Mouse (Mus musculus) right cerebral cortex, adult 2 months (tissue): ENCODE measurements around the gene Gls2.

ENCODE experiments used
- DNase-seq, 2 experiments: peaks; one replicate each; pipeline ENCODE4 v3.0.0; 2021 to 2022; ENCODE audit warnings: low spot score in 2 of 2

Gls2 gene

DNA sequence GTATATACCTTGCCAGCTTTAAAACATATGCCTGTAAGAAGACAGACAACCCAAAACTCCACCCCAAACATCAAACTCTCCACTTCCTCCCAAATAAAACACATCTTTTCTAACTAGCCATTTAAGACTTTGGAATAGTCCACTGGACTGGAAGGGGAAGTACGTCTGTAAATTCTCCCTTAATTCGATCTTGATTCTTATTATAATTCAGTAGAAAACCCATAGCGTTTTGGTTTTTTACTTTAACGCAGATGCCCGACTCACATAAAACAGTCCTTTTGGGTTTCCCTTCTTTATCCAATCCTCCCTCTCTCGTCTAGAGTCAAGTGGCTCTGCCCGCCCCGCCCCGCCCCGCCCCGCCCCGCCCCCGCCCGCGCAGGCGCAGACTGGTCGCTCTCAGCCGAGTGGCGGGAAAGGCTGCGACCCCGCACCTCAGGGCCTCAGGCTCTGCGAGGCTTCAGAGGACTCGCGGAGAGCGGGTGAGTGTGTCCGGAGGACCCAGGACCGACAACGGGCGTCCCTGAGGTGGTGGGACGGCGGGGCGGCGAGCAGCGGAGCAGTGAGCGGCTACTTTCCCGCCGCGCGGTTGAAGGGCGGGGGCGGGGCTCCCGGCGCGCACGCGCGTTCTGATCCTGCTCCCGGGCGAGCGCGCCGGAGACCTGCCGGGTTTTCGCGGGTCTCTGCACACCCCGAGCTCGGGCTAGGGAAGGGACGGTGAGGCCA is 37.6 kb downstream of the Gls2 start, which contains the start of gene Timeless:
Gene Timeless, plus strand, starts transcription at position 369 of the 723 bp plus-strand sequence.
- DNase-seq = peak; percentile 78 to 85

- DNase-seq = peak; percentile 63 to 64
Observed at GRCm38 (mm10) chr10:128232420-128232985, 38.2 kb downstream of the Gls2 start.

DNA sequence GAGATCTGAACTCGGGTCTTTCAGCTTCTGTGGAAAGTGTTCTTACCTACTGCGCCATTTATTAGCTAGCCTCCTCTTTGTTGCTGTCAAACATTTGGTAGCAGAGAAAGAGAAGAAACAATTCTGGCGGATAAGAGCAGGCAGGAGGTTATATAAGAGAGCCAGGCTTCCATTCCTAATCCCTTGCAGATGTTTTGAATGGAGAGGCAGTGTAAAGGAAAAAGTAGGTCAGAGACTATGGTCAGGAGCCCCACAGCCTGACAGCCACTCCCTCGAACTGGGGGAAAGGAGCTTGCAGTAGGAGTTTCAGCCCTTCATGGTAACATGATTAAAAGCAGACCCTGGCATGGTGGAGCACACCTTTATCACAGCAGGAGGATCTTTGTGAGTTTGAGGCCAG is 42.1 kb downstream of the Gls2 start:
- DNase-seq = no peak

GRCm38 (mm10) chr10:128237807-128238480 is 43.7 kb downstream of the Gls2 start:
- peak; percentile 17 to 25 for DNase-seq

- no peak for DNase-seq
Observed at GRCm38 (mm10) chr10:128239140-128239539, 44.9 kb downstream of the Gls2 start.

DNA sequence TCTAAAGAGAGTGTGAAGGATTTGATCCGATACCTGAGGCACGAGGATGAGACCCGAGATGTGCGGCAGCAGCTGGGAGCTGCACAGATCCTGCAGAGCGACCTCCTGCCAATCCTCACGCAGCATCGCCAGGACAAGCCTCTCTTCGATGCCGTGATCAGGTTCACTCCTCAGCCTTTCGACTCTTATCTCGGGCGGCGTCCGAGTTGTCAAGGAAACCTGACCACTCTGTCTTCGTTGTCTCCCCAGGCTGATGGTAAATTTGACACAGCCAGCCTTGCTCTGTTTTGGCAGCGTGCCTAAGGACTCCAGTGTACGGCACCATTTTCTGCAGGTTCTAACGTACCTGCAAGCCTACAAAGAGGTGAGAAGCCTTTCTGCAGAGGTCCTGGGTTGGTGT is 45.9 kb downstream of the Gls2 start:
- DNase-seq = no peak

DNA sequence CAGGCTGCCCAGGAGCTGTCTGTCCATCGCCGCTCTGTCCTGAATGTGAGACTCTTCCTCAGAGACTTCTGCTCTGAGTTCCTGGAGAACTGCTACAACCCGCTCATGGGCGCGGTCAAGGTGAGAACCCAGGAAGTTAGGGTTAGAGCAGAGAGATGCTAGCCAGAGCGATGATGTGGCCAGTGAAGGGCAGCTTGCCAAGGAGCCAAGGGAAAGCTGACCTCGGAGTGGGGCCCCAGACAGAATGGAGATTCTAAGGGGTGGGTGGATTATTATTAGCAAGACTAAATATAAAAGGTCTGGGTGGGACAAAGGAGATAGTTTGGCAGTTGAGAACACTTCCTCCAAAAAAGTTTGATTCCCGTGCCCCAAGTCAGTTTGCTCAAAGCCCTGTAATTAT is 49.0 kb downstream of the Gls2 start:
- no peak for DNase-seq

GRCm38 (mm10) chr10:128244121-128244520 is 49.9 kb downstream of the Gls2 start:
- no peak for DNase-seq

GRCm38 (mm10) chr10:128247020-128247732 is 52.9 kb downstream of the Gls2 start:
- no peak for DNase-seq

- DNase-seq = no peak
Observed at GRCm38 (mm10) chr10:128250565-128250964, 56.3 kb downstream of the Gls2 start.

DNA sequence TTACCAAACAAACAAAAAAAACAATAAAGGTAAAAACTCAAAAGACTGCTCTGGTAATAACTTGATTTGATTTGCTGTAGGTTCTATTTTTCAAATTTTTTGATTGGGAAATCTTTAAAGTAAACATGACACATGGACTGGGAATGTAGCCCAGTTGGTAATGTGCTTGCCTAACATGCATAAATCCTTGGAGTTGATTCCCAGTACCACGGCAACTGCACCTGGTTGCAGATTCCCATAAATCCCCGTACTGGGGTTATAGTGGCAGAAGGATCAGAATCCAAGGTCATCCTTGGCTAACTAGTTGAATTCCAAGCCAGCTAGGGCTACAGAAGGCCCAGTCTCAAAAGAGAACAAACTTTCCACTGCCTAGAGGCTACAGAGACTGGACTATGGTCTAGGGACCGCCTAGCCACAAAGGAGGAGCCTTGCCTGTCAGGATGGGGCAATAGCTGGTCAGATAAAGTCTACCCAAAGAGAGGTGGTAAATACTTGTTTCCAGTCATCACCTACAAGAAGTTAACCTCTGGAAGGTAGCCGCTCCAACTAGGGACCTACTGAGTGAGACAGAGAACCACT is 59.5 kb downstream of the Gls2 start, which contains the start of gene Apon:
Gene Apon, plus strand, starts transcription at position 420 of the 579 bp plus-strand sequence.
- no peak for DNase-seq

- DNase-seq = no peak
Observed at GRCm38 (mm10) chr10:128255925-128256324, 61.7 kb downstream of the Gls2 start.

GRCm38 (mm10) chr10:128256328-128256727 is 62.1 kb downstream of the Gls2 start:
- DNase-seq = peak in 1 of 2 experiments; percentile 25

DNA sequence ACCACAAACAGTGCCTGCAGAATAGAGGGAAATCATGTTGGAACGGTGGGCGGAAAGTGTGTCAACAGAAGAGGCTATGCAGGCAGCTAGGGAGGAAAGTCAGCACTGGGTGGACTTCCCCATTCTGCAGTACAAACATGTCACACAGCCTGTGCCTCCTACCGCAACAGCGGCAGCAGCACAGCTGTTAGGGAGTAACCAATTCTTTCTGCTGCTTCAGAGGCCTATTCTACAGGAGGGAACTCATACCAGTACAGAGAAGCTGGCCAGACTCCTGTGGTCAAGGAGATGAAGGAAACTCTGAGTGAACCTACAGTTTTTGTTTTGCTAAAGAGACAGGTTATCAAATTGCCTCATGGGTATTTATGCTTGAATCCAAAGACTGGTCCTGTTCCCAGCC is 64.7 kb downstream of the Gls2 start:
- no peak for DNase-seq
